Mouse (Mus musculus): ENCODE results near the gene Narf. TPM values are rescaled to one million over a fixed set of nuclear protein-coding genes. Genes with fewer than 3 reads are reported as not detected.

Narf gene
- total RNA-seq, 4 experiments from 2014 or later: 81.7 to 123 (median 97.8) TPM

DNA sequence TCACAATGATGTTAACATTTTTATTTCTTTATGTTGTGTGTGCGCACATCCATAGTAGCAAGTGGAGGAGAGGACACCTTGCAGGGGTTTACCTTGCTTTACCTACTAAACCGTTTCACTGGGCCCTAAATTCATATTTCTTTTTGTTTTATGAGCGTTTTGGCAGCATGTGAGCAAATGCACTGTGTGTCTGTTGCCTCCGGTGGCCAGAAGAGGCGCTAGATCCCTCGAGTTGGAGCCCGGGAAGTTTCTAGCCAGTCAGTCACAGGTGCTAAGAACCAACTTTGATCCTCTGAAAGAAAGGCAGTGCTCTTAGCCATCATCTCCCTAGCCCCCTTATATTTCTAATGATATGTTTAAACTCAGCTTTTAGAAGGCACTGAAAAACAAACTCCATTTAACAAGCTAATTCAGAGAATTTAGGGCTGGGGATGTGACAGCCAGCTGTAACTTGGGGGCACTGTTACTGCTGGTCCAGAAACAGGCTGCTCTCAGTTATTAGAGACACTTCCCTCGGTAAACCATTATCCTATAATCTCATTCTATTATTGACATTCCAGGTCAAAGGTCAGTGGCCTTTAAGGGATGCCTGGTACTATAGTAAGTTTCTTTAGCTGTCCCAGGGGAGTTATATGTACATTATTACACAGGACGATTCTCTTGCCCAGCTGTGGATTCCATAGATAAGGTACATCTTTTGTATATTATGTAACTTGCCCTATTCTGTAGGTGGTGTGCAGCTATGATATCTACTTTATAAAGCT, 1.4 kb upstream of the Narf start:
- no peak for DNase-seq (ENCODE audit: low spot score)

DNA sequence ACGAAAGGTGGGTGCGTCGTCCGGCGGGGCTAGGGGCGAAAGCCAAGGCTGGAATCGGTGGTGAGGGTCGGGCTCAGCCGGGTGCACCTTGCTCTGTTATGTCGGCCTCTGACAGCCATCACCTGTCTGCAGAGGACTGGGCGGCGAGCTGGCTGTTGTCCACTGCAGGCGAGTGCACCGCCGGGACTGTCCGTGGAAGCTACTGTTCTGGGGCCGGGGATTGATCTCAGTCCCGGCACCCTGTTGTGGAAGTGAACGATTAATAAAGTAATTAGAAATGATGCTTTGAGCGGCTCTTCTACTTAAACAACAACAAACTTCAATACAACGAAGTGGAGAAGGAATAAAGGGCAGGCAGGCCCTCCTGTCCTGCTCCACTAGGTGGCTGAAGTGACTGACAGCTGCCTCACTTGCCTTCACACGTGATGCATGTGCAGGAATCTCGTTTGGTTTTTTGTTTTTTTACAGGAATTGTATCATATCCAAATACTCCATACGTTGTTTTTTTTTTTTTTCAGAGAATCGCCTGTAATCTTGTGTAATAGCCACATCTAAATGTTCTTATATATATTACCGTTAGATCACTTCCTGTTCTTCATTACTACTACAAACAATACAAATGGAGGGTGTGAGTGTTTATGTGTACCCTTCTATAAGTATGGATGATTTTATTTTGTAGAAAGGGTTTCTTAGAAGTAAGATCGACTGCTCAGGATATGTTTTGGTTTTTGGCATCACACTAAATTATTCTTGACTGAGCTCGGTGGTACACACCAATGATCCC, 484 bp downstream of the Narf start:
- no peak for DNase-seq (ENCODE audit: low spot score)

DNA sequence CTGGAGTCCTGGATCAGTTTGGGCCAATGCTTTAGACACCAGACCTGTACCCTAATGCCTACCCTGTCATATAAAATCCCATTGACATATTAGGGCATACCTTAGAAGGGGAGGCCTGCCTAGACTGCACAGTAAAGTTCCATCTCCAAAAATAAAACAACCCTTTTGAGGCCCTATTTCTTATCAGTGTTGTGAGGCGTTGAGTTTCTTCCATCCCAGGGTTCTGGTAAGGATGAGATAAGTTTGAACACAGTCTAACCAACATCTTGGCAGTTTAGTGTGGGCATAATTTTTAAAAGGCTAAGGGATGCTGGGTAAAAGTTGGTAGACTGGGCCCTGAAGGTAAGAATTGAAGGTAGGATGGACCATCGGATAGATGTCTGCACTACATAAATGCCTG, 2.6 kb downstream of the Narf start:
- no peak for DNase-seq (ENCODE audit: low spot score)

DNA sequence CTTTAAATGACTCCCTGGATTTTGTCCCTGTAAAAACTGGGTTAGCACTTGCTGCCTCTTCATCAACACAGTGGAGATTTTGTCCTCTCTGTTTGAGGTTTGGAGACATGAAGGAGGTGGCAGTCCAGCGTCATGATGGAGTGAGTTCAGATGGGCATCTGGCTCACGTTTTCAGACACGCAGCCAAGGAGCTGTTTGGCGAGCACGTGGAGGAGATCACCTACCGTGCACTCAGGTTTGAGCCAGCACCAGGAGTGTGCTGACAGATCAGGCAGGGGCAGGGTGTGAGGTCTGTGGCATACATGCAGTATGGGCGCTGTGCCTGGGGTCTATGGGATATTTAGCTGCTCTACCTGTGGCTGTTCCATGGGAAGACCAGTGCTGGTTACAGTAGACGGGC, 13.1 kb downstream of the Narf start:
- DNase-seq (ENCODE audit: low spot score): no peak

DNA sequence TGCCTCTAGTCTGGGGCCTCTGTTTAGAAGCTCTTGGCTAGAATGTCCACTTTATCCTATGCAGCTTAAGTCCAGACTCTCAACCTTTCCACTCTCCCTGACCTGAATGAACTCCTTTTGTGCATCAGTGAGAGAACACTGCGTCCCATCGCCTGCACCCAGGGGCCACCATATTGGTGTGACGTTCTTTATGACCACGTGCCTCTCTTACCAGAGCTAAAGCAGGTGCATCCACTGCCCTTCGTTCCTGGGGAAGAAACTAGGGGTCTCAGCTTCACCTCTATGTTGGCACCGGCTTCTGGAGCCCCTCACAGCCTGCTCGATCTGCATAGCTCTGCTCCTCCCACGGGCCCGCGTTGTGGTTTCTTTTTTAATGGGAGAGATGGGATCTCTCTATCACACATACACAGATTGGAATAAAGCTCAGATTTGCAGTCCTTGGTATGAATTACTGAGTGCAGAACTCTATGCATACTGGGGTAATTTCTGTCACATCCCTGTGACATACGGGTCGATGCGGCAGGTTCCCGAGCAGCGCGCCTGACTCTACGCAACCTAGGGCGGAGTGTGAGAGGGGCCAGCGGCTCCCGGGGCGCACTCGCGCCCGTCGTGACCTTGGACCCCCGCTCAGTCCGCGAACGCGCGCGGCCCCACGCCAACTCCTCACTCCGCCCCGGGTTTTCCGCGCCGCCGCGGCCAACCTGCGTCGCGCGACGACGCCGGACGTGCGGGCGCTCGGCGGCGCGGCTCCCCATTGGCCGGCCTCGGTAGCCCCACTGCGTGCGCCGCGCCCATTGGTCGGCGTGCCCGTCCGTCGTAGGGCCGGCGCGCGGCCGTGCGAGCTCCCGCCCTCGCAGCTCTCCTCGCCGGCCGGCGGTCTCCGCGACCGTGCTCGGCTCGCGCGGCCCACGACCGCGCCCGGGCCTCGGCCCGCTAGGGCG, 22.4 kb downstream of the Narf start, which contains the start of gene Foxk2:
Gene Foxk2, plus strand, starts transcription at position 831 of the 941 bp plus-strand sequence.
- DNase-seq (ENCODE audit: low spot score): peak; percentile 84

DNA sequence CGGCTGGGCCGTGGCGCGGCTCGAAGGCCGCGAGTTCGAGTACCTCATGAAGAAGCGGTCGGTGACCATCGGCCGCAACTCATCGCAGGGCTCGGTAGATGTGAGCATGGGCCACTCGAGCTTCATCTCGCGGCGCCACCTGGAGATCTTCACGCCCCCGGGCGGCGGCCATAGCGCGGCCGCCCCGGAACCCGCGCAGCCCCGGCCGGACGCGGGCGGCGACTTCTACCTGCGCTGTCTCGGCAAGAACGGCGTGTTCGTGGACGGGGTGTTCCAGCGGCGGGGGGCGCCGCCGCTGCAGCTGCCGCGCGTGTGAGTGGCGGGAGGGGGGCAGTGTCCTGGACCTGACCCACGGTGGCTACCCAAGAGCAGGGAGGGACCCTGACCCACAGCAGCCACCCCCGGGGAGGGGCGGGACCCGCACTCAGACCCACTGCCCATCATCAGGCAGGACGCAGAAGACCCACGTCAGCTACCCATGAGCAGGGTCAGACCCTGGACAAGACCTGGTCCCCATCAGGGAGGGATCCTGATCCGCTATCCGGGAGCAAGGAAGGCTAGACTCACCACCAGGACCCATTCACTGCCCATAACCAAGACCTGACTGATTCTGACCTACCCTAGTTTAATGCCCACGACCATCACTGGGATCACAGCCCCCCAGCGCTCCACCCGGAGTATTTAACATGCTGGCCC, 23.3 kb downstream of the Narf start:
- DNase-seq (ENCODE audit: low spot score): no peak

DNA sequence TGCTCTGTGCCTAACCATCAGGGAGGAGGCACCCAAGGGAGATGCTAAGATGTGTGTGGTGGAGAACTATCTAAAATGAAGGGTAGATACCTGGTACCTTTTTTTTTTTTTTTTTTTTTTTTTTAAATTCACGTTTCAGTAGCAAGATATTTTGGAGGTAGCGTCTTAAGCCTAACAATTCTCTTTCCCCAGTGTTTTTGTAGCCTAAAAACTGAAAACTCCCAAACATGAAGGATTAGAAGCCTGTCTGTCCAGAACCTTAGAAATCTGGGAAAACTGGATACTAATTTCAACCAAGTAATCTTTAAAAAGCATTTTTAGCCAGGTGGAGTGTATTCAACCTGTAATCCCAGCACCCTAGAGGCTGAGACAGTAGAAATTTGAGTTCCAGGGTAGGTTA, 24.0 kb downstream of the Narf start:
- no peak for DNase-seq (ENCODE audit: low spot score)

DNA sequence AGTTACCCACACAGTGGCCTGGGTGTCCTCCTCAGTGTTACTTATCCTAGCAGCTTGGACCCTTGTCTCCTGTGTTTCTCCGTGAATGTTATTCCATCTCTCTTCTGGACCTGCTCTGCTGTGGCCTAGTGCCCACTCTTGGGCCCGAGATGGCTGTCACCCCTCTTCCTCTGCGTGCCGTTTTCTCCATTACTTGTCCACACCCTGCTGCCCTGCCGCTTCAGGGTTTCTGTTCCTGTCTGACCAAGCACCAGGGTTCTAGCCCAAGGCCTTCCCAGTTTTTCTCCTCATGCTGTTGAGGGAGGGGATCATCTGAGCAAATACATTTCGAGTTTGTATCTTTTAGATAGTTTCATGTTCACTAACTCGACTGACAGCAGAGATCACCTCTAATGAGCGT, 40.5 kb downstream of the Narf start:
- DNase-seq (ENCODE audit: low spot score): no peak

DNA sequence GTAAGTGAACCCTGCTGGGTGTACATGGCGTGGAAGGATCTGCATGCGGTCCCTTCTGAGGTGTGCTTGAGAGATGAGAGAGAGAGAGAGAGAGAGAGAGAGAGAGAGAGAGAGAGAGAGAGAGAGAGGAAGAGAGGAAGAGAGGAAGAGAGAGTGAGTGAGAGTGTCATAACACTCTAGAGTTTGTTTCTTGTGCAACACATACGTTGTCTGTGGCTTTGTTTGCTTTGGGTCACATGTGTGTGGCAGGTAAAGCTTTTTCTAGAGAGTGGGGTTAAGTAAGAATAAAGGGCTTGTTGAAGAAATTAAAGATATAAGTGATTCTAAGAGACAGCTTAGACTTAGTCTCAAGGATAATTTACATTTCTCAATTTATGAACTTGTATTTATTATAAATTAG, 41.0 kb downstream of the Narf start:
- no peak for DNase-seq (ENCODE audit: low spot score)

DNA sequence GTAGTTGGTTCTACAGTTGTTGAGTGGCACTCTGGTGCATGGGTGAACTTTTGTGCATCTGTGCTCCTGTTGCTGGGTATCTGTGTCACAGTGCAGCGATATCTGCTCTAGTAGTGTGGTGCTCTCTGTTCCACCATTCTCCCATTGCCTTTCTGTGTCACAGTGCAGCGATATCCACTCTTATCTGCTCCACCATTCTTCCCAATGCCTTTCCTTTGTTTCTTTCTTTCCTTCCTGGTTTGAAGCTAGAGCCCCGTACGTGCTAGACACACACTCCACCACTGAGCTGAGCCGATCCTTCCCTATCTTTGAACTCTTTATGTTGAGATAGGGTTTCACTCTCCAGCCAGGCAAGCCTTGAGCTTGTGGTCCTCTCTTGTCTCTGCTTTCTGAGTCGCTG, 45.9 kb downstream of the Narf start:
- DNase-seq (ENCODE audit: low spot score): no peak

DNA sequence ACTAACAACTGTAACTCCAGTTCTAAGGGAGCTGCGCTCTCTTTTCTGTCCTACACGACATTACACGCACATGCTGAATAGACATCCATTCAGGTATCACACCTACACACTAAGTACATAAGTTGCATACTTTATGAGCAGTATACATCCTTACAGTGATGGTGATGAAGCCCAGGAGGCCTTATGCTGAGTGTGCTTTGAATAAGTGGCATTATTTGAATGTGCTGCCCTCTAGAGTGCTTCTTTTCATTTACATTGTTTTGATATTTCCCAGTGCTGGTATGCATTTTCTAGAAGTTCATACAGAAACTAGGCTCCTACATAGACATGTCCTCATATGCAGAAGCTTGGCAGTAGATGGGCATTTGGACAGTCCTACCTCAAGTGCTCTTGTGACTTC, 52.8 kb downstream of the Narf start:
- DNase-seq (ENCODE audit: low spot score): no peak

DNA sequence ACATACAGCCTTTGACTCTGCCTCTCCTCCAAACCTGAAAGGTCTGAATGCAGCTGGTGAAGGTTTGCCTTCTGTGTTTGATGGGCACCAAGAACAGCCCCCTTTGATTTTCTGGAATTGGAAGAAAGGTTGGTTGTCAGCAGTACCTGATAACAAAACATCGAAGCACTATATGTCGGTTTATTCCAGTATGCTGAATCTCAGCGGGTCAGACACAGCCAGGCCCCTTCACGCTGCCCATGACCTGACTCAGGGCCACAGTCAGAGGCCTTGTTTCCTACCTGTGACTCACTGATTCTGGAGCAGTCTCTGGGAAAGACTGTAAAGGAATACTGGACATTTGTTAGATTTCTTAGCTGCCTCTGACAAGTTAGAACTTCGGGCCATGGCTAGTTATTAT, 57.7 kb downstream of the Narf start:
- DNase-seq (ENCODE audit: low spot score): no peak

DNA sequence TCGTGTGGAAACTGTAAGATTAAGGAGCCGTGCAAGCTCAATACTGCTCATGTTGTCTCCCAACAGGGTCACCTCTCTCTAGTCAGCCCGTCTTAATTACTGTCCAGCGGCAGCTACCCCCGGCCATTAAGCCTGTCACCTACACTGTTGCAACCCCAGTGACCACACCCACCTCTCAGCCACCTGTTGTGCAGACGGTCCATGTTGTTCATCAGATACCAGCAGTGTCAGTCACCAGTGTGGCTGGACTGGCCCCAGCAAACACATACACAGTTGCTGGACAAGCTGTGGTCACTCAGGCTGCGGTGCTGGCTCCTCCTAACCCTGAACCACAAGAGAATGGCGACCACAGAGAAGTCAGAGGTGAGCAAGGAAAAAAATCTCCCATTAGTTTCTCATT, 61.4 kb downstream of the Narf start:
- no peak for DNase-seq (ENCODE audit: low spot score)

DNA sequence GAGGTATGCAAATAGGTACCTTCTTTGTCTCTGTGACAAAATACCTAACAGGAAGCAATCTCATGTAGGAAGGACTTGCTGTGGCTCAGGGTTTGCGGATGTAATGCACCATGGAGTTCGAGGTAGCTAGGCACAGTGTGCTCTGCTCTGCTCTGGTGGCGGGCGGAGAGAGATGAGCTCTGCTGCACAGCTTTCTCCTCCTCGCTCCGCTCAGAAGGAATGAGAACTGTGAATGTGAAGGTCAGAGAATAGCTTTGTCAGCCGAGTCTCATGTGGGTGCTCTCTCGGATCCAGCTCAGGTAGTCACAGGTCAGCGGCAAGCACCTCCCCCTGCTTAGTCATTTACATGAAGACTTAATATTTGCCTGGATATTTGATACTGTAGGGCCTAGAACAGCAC, 63.2 kb downstream of the Narf start:
- DNase-seq (ENCODE audit: low spot score): no peak

DNA sequence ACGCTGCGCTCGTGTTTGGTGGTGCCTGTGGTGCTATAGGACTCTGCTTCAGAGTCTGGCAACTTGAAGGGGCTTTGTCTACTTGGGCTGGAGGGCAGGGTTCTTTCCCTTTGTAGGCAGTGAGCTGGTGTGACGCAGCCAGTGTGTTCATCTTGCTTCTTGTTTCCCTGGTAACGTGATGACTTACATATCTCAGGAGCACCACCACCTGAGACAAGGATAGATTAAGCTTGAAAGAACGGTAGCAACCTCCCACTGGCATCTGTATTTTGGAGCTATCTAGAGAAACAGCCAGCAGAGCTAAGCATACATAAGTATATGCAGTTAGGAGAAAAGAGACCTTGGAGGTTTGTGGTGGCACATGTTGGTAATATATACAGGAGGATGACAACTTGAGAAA, 68.3 kb downstream of the Narf start:
- DNase-seq (ENCODE audit: low spot score): no peak

Other genes with a start within 250 kb of the Narf start
- gene Csnk1d, start 245.9 kb upstream of the Narf start, total RNA-seq (2022): 10 to 100 TPM; 52.1 to 61.2 (median 56.3) TPM
- under 1 TPM in 2 of 4 experiments, not detected in 2; 0.37 to 0.49 TPM for gene Cd7, start 197.8 kb upstream of the Narf start, total RNA-seq (2022)
- gene Sectm1b, start 173.7 kb upstream of the Narf start, total RNA-seq (2022): not detected
- not detected for gene Sectm1a, start 156.0 kb upstream of the Narf start, total RNA-seq (2022)
- gene Tex19.2, start 118.6 kb upstream of the Narf start, total RNA-seq (2022): not detected
- gene Tex19.1, start 91.1 kb upstream of the Narf start, total RNA-seq (2022): not detected
- under 1 TPM; 0.35 to 0.83 (median 0.55) TPM for gene Uts2r, start 77.0 kb upstream of the Narf start, total RNA-seq (2022)
- gene Hexdc, start 32.8 kb upstream of the Narf start, total RNA-seq (2022): 10 to 100 TPM in 1 of 4 experiments, 1 to 10 TPM in 3; 8.3 to 10.3 (median 8.8) TPM
- 10 to 100 TPM; 14.6 to 18.5 (median 16.0) TPM for gene Ogfod3, start 32.5 kb upstream of the Narf start, total RNA-seq (2022)
- gene Cybc1, start 7.9 kb upstream of the Narf start, total RNA-seq (2022): 1 to 10 TPM; 6.7 to 8.1 (median 7.4) TPM
- gene Foxk2, start 22.7 kb downstream of the Narf start, total RNA-seq (2022): 10 to 100 TPM; 16.2 to 23.1 (median 18.9) TPM
- gene Wdr45b, start 117.2 kb downstream of the Narf start, total RNA-seq (2022): 10 to 100 TPM; 32.1 to 35.4 (median 32.7) TPM
- gene Rab40b, start 151.0 kb downstream of the Narf start, total RNA-seq (2022): 1 to 10 TPM; 1.0 to 3.4 (median 2.2) TPM
- gene Fn3krp, start 184.1 kb downstream of the Narf start, total RNA-seq (2022): 1 to 10 TPM; 4.8 to 6.5 (median 5.4) TPM
- 10 to 100 TPM; 26.4 to 33.5 (median 30.8) TPM for gene Fn3k, start 197.7 kb downstream of the Narf start, total RNA-seq (2022)
- 10 to 100 TPM; 11.7 to 13.9 (median 12.5) TPM for gene Tbcd, start 214.7 kb downstream of the Narf start, total RNA-seq (2022)